Comparison of ENCODE assay signal across 7 mouse cellular contexts in genomic region chr11:88251972-88252766, GRCm38 (mm10). TPM values are rescaled to one million over a fixed set of nuclear protein-coding genes. Genes with fewer than 3 reads are reported as not detected.
DNase-seq lines count a peak whose midpoint lies in the region; ATAC-seq lines count a peak whose summit lies in the region.

No protein-coding gene starts in this region.

- H3K27ac ChIP-seq in embryonic facial prominence, embryonic 13.5 days, result no peak overlapping the region
- peak overlapping the region; percentile 29; the same call in 1 of the 2 replicates for H3K27ac ChIP-seq in limb, embryonic 12.5 days
- H3K27ac ChIP-seq in midbrain, embryonic 15.5 days, result peak overlapping the region; percentile 73

- H3K4me2 ChIP-seq in embryonic facial prominence, embryonic 13.5 days, result peak overlapping the region; percentile 55
- peak overlapping the region; percentile 47 for H3K4me2 ChIP-seq in limb, embryonic 12.5 days
- H3K4me2 ChIP-seq in midbrain, embryonic 15.5 days, result peak overlapping the region; percentile 40

- H3K4me3 ChIP-seq in embryonic facial prominence, embryonic 13.5 days, result peak overlapping the region; percentile 27
- 0 out of 2 replicates have a peak overlapping the region, but pooled peaks have one; percentile 16 for H3K4me3 ChIP-seq in limb, embryonic 12.5 days (replicated peaks)
- H3K4me3 ChIP-seq in midbrain, embryonic 15.5 days, result no peak overlapping the region

- peak overlapping the region; percentile 40; the same call in 1 of the 2 replicates for H3K9ac ChIP-seq in embryonic facial prominence, embryonic 13.5 days
- no peak overlapping the region; the same call in 1 of the 2 replicates for H3K9ac ChIP-seq in limb, embryonic 12.5 days (replicated peaks)
- no peak overlapping the region for H3K9ac ChIP-seq in midbrain, embryonic 15.5 days

- DNase-seq in adrenal gland, postnatal 25 days, result peak; percentile 92
- peak; percentile 81 for DNase-seq in heart, adult 8-10 months (ENCODE audit: low spot score)
- peak; percentile 51 to 83 for DNase-seq in kidney, adult 8-10 months
- DNase-seq in spleen, adult 12 weeks (ENCODE audit: low spot score), result peak; percentile 61

- ATAC-seq in embryonic facial prominence, embryonic 13.5 days (ENCODE audit: insufficient number of reproducible peaks, insufficient read depth, low FRiP score, low TSS enrichment, low read depth), result peak; percentile 78; the same call in 1 of the 2 replicates
- ATAC-seq in limb, embryonic 12.5 days (ENCODE audit: insufficient number of reproducible peaks, insufficient read depth, low FRiP score, low TSS enrichment, low read depth), result peak; percentile 77
- ATAC-seq in midbrain, embryonic 15.5 days (replicated peaks), result peak; percentile 91

- H3K4me1 ChIP-seq in embryonic facial prominence, embryonic 13.5 days, result peaks cover 20% of the 10 kb centered on the region
- H3K4me1 ChIP-seq in limb, embryonic 12.5 days (replicated peaks), result peaks cover 34% of the 10 kb centered on the region
- peaks cover 26% of the 10 kb centered on the region for H3K4me1 ChIP-seq in midbrain, embryonic 15.5 days

- H3K36me3 ChIP-seq in embryonic facial prominence, embryonic 13.5 days, result no peaks in the 10 kb centered on the region
- no peaks in the 10 kb centered on the region for H3K36me3 ChIP-seq in limb, embryonic 12.5 days
- no peaks in the 10 kb centered on the region for H3K36me3 ChIP-seq in midbrain, embryonic 15.5 days (replicated peaks)

- WGBS in embryonic facial prominence, embryonic 13.5 days, result 12% methylated on average over 22 of the region's 22 CpGs
- WGBS in limb, embryonic 12.5 days, result 15% methylated on average over 22 of the region's 22 CpGs
- 11% methylated on average over 22 of the region's 22 CpGs for WGBS in midbrain, embryonic 15.5 days

- H3K27me3 ChIP-seq in embryonic facial prominence, embryonic 13.5 days, result peaks cover 13% of the 10 kb centered on the region; the same call in 1 of the 2 replicates
- H3K27me3 ChIP-seq in limb, embryonic 12.5 days, result peaks cover 13% of the 10 kb centered on the region; the same call in 1 of the 2 replicates
- H3K27me3 ChIP-seq in midbrain, embryonic 15.5 days (replicated peaks), result no peaks in the 10 kb centered on the region

- H3K9me3 ChIP-seq in embryonic facial prominence, embryonic 13.5 days, result no peaks in the 10 kb centered on the region
- no peaks in the 10 kb centered on the region for H3K9me3 ChIP-seq in limb, embryonic 12.5 days
- H3K9me3 ChIP-seq in midbrain, embryonic 15.5 days, result no peaks in the 10 kb centered on the region

RNA-seq across cellular contexts. Expression of gene Ccdc182, which starts 41.7 kb away (rescaled TPM):
- total RNA-seq in adrenal gland, postnatal 25 days (2021), result not detected in 2 replicates
- 0.22 and 0.39 TPM in 2 replicates for polyA plus RNA-seq in embryonic facial prominence, embryonic 13.5 days (2015; fragmentation: Nextera tagmentation; extraction: Ambion mirVana)
- total RNA-seq in heart, adult 8-10 months (2022), result not detected
- polyA plus RNA-seq in limb, embryonic 12.5 days (2016; fragmentation: Nextera tagmentation; extraction: Ambion mirVana), result 0.29 and 0.40 TPM in 2 replicates
- 0.23 TPM in 2 replicates for polyA plus RNA-seq in midbrain, embryonic 15.5 days (2015; fragmentation: Nextera tagmentation; extraction: Ambion mirVana)

RNA-seq across cellular contexts. Expression of gene Mrps23, which starts 48.0 kb away (rescaled TPM):
- total RNA-seq in adrenal gland, postnatal 25 days (2021), result 133 and 199 TPM in 2 replicates
- polyA plus RNA-seq in embryonic facial prominence, embryonic 13.5 days (2015; fragmentation: Nextera tagmentation; extraction: Ambion mirVana), result 64.1 and 69.4 TPM in 2 replicates
- 100 to 1,000 TPM; 301 to 345 (median 322) TPM for total RNA-seq in heart, adult 8-10 months (2022)
- 53.2 and 59.5 TPM in 2 replicates for polyA plus RNA-seq in limb, embryonic 12.5 days (2016; fragmentation: Nextera tagmentation; extraction: Ambion mirVana)
- polyA plus RNA-seq in midbrain, embryonic 15.5 days (2015; fragmentation: Nextera tagmentation; extraction: Ambion mirVana), result 60.6 and 62.4 TPM in 2 replicates
